Mouse (Mus musculus) megakaryocyte, embryonic 14.5 days (primary cell): Measurements from ENCODE around the gene Lamb3.

Experiments used
- FLI1 ChIP-seq: IDR thresholded peaks from 2 replicates; pipeline ENCODE4 v1.6.1; 2012; ENCODE audit warnings: low read length, inconsistent platforms, mixed read lengths
- GATA1 ChIP-seq: IDR thresholded peaks from 3 replicates; pipeline ENCODE4 v1.6.1; 2012; ENCODE audit warnings: mixed read lengths, low read length, inconsistent platforms, borderline replicate concordance

DNA sequence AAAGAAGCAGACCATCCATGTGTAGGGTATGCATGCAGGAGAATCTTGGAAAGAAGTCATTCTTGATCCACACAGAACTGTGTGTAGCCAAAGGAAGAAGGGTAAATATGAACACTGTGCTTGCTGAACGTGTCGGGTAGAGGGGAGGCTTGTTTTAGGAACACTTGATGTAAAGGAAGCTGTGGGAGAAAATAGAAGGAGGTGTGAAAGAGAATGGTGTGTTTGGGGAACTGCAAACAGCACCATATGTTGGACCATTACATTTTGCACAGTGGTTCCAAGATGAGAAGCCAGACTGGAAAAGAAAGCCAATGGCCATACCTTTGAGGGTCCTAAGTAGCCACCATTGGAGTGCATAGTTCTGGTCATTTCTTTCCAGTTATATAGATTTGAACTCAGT lies 42.5 kb downstream of the Lamb3 start:
- TF ChIP-seq GATA1 = no peak
- no peak for TF ChIP-seq FLI1
